Mouse (Mus musculus) erythroblast, embryonic 14.5 days (primary cell): ENCODE measurements around the gene Homer3.

Experiments
- GATA1 ChIP-seq: IDR thresholded peaks from 2 replicates; pipeline ENCODE4 v1.6.1; 2012; ENCODE audit warnings: low read length, inconsistent platforms, mixed read lengths
- TAL1 ChIP-seq: IDR thresholded peaks from 3 replicates; pipeline ENCODE4 v1.6.1; 2012; ENCODE audit warnings: low read length, inconsistent platforms, mixed read lengths

- TF ChIP-seq GATA1 (no peak), TAL1 (no peak)
Observed at GRCm38 (mm10) chr8:70276476-70276875, 6.2 kb upstream of the Homer3 start.
